Mouse (Mus musculus) kidney, postnatal 25 days (tissue): Measurements from ENCODE around the gene Rab40c.

ENCODE experiments used
- DNase-seq, 2 experiments: peaks; one replicate each; pipeline ENCODE4 v3.0.0; 2021; ENCODE audit warnings: mixed read lengths in 2 of 2

Gene Rab40c

GRCm38 (mm10) chr17:25919144-25919785 lies at the start of gene Rab40c:
Rab40c (minus strand) TSS chr17:25919727.
- peak in 1 of 2 experiments; percentile 28 for DNase-seq

DNA sequence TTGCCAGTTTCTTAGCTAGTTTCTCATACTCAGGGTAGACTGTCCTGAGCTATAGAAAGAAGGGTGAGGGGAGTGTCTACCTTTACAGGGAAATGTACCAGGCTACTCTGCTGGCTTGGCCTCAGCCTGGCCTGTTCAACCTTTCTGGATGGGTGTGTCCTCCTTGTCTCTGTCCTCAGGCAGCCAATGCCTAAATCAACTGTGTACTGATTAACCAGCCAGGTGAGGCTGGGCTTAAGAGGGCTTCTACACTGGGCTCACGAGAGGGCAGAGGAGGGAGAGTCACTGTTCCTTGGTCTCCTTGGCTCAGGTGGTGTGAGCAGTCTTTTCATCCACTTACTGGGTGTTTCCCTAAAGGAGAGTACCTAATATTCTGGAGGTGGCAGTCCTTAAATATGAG lies 48.6 kb upstream of the Rab40c start:
- peak; percentile 67 to 86 for DNase-seq

- peak in 1 of 2 experiments; percentile 60 for DNase-seq
These were observed 48.1 kb upstream of the Rab40c start for GRCm38 (mm10) chr17:25967652-25968051.

GRCm38 (mm10) chr17:25964271-25964670 lies 44.7 kb upstream of the Rab40c start:
- DNase-seq = no peak

GRCm38 (mm10) chr17:25962413-25962905 lies 42.9 kb upstream of the Rab40c start:
- peak in 1 of 2 experiments; percentile 27 for DNase-seq

GRCm38 (mm10) chr17:25961566-25961965 lies 42.0 kb upstream of the Rab40c start:
- DNase-seq = peak in 1 of 2 experiments; percentile 25

GRCm38 (mm10) chr17:25959630-25960467 lies 40.3 kb upstream of the Rab40c start:
- no peak for DNase-seq

DNA sequence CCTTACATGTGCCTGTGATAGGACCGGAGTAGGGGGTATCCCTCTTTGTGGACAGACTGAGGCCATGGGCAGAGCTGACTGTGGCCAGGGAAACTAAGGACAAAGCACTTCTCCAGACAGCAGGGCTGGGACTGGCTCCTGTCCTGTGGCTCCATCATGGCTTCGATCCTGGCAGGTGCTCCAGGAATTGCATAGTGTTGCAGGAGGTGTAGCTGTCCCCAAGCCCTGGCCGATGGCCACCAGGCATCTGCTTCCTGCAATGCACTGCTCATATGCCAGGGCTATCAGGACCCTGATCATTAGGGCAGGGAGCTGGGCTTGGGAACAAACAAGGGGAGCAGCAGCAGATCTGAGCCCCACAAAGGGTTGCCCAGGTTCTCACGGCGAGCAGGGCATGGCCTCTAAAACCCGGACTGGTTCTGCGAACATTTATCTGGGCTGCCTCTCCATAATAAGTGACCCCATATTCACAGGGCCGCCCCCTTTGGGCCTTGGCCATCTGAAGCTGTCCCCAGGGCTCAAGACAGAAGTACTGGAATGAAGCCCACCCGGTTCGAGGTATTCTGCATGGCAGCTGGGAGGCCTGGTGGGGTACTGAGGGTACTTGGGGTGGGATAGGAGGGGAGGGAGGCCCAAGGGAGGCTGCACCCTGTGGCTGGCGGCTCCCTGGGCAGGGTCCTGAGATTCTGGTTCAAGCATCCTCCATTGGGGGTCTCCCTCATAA lies 39.4 kb upstream of the Rab40c start:
- no peak for DNase-seq

- no peak for DNase-seq
These were observed 38.1 kb upstream of the Rab40c start for GRCm38 (mm10) chr17:25957586-25958051.

- DNase-seq = no peak
These were observed 37.1 kb upstream of the Rab40c start for GRCm38 (mm10) chr17:25956631-25957030.

DNA sequence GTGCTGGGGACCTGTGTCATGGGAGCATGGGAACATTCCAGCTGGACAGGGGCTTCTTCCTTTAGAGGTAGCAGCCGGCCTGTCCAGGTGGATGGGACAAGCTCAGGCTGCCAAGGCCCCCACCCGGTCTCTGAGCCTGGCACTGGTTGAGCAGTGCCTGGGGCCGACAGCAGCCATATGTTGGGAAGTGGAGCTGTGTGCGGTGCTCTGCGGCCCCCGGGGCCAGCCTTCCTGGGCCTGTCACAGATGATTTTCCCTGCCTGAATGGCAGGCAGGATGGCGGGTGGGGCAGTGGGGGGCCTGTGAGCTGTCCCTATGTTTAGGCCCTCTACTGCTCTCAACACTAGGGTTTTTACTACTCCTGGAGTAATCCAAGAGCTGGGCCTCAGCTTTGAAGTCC lies 36.7 kb upstream of the Rab40c start:
- no peak for DNase-seq

GRCm38 (mm10) chr17:25955736-25956135 lies 36.2 kb upstream of the Rab40c start:
- no peak for DNase-seq

GRCm38 (mm10) chr17:25954671-25955070 lies 35.1 kb upstream of the Rab40c start:
- DNase-seq = no peak

DNA sequence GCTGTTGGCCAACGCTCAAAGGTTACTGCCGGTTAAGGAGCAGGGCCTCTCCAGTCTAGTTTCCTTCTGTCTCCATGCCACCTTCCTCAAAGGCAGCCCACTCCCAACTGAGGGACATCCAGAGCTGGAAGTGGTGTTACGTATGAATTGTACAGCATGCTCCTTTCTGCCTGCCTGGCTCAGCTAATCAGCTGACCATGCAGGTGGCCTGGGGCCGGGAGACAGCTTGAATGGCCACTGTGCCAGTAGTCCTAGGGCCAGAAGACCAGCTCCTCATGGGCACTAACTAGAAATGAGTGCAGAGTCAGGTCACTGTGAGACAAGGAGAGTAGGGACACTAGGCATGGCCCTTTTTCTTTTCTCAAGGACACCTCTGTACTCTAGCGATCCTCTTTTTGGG lies 33.6 kb upstream of the Rab40c start:
- no peak for DNase-seq

GRCm38 (mm10) chr17:25951803-25952623 lies 32.5 kb upstream of the Rab40c start, which contains the start of gene A930017K11Rik:
A930017K11Rik (minus strand) TSS chr17:25952565.
- peak in 1 of 2 experiments; percentile 68 for DNase-seq

DNA sequence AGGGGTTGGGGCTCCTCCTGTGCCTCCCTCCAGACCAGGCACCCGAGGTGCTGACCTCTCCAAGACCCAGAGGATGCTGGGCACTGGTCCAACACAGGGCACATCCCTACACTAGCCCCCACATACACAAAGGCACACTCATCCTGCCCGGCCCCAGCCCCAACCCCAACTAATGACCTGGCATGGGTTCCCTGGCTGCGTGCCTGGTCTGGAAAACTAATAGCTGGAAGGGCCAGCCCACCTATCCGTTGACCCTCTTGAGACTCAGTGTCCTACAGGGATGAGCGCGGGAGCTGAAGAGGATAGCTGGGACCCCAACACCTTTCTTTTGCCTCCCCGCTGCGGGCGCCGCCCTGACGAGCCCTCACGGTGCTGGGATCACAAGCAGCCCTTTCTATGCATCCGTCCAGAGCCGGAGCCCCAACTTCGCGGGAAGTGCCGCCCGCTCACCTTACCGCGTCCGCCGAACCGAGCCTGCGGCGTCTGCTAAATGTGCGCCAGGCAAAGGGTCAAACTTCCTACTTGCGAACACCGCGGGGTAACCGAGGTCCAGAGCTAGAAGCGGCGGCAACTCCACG lies 31.8 kb upstream of the Rab40c start:
- DNase-seq = peak; percentile 38 to 39

DNA sequence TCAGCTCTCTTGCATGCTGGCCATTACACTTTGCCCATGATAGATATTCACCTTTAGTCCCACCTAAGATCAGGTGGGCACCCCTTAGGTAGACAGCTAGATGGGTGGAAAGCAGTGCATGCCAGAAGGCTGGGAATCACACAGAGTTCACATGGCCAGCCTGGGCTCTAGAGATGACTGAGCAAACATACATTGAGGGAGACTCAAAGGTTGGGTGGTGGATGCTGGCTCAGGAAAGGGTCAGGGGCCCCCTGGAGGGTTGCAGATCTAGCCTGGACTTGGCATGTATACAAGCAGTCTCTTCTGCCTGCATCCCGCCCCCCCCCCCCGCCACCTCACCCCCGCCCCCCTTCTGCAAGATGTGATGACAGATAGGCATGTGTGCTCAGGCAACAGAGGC lies 31.2 kb upstream of the Rab40c start:
- no peak for DNase-seq

GRCm38 (mm10) chr17:25949981-25950380 lies 30.5 kb upstream of the Rab40c start:
- peak in 1 of 2 experiments; percentile 36 for DNase-seq

- no peak for DNase-seq
These were observed 28.5 kb upstream of the Rab40c start for GRCm38 (mm10) chr17:25948051-25948450.

DNA sequence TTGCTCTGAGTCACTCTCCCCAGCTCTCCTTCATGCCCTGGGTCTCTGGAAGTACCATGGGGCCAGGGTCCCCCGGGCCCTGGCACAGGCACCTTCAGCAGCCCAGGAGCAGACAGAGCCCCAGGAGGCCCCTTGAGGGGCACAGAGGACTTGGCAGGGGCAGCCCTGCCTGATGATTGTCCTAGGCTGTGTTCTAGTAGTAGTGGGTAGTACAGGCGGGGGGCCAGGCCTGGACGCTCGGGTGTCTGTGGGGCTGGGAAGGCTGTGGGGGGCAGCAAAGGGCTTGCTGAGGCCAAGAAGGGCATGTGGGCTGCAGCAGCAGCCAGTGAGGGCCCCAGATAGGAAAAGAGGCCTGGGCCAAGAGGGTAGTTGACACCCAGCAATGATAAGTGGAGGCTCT lies 28.0 kb upstream of the Rab40c start:
- no peak for DNase-seq

DNA sequence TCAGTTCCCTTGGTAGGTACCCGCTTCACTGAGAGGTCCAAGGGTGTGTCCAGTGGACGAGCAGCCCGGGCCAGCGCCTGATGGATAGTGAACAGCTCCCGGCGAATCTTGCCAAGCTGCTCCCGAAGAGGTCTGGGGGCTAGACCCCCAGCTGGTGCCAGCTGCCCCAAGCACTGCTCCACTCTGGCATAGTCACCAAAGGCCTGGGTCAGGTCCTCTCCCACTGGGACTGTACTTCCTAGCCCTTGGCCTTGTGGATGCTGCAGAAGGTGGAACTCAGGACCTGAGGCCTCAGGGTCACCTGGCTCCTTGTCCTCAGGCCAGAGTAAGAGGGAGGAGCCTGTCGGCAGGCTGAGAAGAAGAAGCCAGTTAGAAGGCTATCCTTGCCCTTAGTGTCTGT lies 27.4 kb upstream of the Rab40c start:
- no peak for DNase-seq

GRCm38 (mm10) chr17:25946349-25946748 lies 26.8 kb upstream of the Rab40c start:
- DNase-seq = no peak
